Mouse (Mus musculus): ENCODE measurements around the gene Ap5m1. TPM values are rescaled to one million over a fixed set of nuclear protein-coding genes. Genes with fewer than 3 reads are reported as not detected.
A peak's percentile ranks its signal among the peaks of the same experiment; 100 is the strongest.

Ap5m1 gene
- polyA plus RNA-seq (2012; rRNA removed) = 5.6 and 6.6 TPM in 2 replicates

GRCm38 (mm10) chr14:49065529-49066273, at the start of gene Ap5m1:
Ap5m1 (plus strand) TSS chr14:49066097.
- Histone ChIP-seq H3K36me3 (ENCODE audit: control insufficient read depth, insufficient read depth, low read length) (no peaks in the 10 kb centered on the region), H3K4me1 (ENCODE audit: control insufficient read depth, insufficient read depth, insufficient read length) (no peaks in the 10 kb centered on the region; the same call in 1 of the 2 replicates), H3K4me3 (ENCODE audit: extremely low read depth, insufficient read depth, insufficient read length) (peak within 1 kb of the TSS; percentile 91), H3K27ac (ENCODE audit: insufficient read depth, low read length) (peak within 1 kb of the TSS; percentile 97), H3K27me3 (ENCODE audit: control insufficient read depth, insufficient read depth, low read length) (no peaks in the 10 kb centered on the region)
- under 1% methylated on average over 53 of the region's 62 CpGs for WGBS
- no peak for TF ChIP-seq POLR2A (IDR thresholded peaks at IDR 0.05; ENCODE audit: low read depth, low read length)
- no peak for TF ChIP-seq CTCF (IDR thresholded peaks at IDR 0.05; ENCODE audit: extremely low read depth, insufficient read depth, insufficient read length, insufficient replicate concordance)
- DNase-seq (ENCODE audit: low read depth in 1 of 2, low spot score in 2 of 2) = peak; percentile 9 to 37

DNA sequence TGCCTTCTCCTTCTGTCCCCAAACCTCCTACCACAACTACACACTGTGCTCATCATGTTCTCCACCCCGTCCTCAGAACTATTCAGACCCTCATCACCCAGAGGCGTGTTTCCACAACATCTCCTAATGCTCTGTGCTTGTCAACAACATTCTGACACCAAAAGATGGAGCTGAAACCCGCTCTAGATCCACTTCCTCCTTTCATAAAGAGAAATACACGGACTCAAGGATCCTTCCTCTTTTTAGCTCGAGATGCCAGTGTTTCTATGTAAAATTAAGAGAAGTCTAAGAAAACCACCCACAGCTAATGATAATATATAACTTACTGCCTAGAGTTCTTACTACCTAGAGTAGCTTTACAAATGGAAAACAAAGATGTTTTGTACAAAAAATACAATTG, 46.1 kb upstream of the Ap5m1 start:
- TF ChIP-seq POLR2A (IDR thresholded peaks at IDR 0.05; ENCODE audit: low read depth, low read length) (no peak), CTCF (IDR thresholded peaks at IDR 0.05; ENCODE audit: extremely low read depth, insufficient read depth, insufficient read length, insufficient replicate concordance) (no peak)
- no peak for DNase-seq (ENCODE audit: low read depth in 1 of 2, low spot score in 2 of 2)
- Histone ChIP-seq H3K27me3 (ENCODE audit: control insufficient read depth, insufficient read depth, low read length) (no peaks in the 10 kb centered on the region), H3K4me3 (ENCODE audit: extremely low read depth, insufficient read depth, insufficient read length) (no peak overlapping the region), H3K27ac (ENCODE audit: insufficient read depth, low read length) (no peak overlapping the region), H3K36me3 (ENCODE audit: control insufficient read depth, insufficient read depth, low read length) (peaks cover 5% of the 10 kb centered on the region; the same call in 1 of the 2 replicates), H3K4me1 (ENCODE audit: control insufficient read depth, insufficient read depth, insufficient read length) (no peaks in the 10 kb centered on the region)
- WGBS = 42% methylated on average over 5 of the region's 5 CpGs

- Histone ChIP-seq H3K4me3 (ENCODE audit: extremely low read depth, insufficient read depth, insufficient read length) (no peak overlapping the region), H3K27ac (ENCODE audit: insufficient read depth, low read length) (no peak overlapping the region), H3K36me3 (ENCODE audit: control insufficient read depth, insufficient read depth, low read length) (no peaks in the 10 kb centered on the region; the same call in 1 of the 2 replicates), H3K27me3 (ENCODE audit: control insufficient read depth, insufficient read depth, low read length) (no peaks in the 10 kb centered on the region), H3K4me1 (ENCODE audit: control insufficient read depth, insufficient read depth, insufficient read length) (no peaks in the 10 kb centered on the region)
- WGBS = 94% methylated on average over 6 of the region's 6 CpGs
- no peak for DNase-seq (ENCODE audit: low read depth in 1 of 2, low spot score in 2 of 2)
- TF ChIP-seq CTCF (IDR thresholded peaks at IDR 0.05; ENCODE audit: extremely low read depth, insufficient read depth, insufficient read length, insufficient replicate concordance) = no peak
- no peak for TF ChIP-seq POLR2A (IDR thresholded peaks at IDR 0.05; ENCODE audit: low read depth, low read length)
These were observed 38.7 kb upstream of the Ap5m1 start for GRCm38 (mm10) chr14:49027040-49027778.

DNA sequence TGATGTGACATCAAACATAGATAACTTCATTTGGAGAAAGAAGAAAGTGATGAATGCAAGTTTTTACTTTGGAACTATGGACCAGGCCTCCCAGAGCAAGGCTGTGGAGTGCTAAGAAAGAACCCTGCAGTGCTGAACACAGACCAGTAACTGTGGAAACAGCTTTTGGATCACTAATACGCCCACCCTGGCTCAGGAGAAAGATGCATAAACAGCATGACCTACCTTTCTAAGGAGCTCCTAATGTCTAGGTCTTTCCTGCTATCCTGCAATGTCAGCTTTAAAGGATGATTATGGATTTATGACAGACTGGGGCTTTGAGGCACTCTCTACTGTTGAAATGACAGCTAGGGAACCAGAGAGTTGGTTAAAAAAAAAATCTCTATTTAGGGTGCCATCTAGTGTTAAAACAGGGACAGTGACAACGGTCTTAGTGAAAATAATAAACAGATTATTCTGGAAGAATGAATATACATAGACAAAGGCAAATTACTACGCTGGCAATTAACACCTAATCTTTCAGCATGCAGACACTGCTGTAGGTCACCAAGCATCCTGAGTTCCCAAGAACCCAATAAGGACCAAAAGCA, 38.0 kb upstream of the Ap5m1 start:
- TF ChIP-seq POLR2A (IDR thresholded peaks at IDR 0.05; ENCODE audit: low read depth, low read length) (no peak), CTCF (IDR thresholded peaks at IDR 0.05; ENCODE audit: extremely low read depth, insufficient read depth, insufficient read length, insufficient replicate concordance) (no peak)
- Histone ChIP-seq H3K4me1 (ENCODE audit: control insufficient read depth, insufficient read depth, insufficient read length) (no peaks in the 10 kb centered on the region), H3K4me3 (ENCODE audit: extremely low read depth, insufficient read depth, insufficient read length) (no peak overlapping the region), H3K36me3 (ENCODE audit: control insufficient read depth, insufficient read depth, low read length) (no peaks in the 10 kb centered on the region; the same call in 1 of the 2 replicates), H3K27ac (ENCODE audit: insufficient read depth, low read length) (no peak overlapping the region), H3K27me3 (ENCODE audit: control insufficient read depth, insufficient read depth, low read length) (no peaks in the 10 kb centered on the region)
- whole genome bisulfite sequencing = 73% methylated on average over 3 of the region's 3 CpGs
- no peak for DNase-seq (ENCODE audit: low read depth in 1 of 2, low spot score in 2 of 2)

DNA sequence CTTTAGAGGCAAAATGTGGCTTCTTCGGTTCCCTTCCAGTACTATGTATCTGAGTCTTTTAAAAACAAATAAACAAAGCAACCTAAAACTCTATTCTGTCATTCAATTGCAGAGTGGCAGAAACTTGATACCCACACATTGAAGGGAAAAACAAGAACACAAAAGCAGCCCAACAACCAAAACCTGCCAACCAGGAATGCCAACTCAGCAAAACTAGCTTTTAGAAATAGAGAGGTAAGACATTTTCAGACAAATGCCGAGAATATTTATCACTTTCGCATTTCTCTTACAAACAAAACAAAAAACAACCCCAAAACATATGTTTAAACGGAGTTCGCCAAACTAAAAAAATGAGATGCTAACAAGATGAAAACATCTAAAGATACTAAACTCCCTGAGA, 36.9 kb upstream of the Ap5m1 start:
- WGBS = 96% methylated on average over 5 of the region's 5 CpGs

DNA sequence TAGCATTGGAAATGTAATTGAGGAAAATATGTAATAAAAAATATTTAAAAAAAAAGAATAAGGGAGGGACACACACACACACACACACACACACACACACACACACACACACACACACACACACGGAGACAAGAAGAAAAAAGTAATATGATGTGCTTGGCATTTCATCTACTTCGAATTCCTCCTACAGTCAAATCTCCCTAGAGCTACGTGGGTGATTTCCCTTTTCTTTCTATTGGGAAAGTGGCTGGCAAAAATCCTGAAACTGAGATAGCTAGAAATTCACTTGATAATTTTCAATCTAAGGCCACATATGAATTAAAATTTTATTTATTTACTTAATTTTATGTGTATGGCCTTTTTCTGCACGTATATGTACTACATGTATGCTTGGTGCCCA, 20.3 kb upstream of the Ap5m1 start:
- no peaks in the 10 kb centered on the region for H3K4me1 ChIP-seq (ENCODE audit: control insufficient read depth, insufficient read depth, insufficient read length)
- TF ChIP-seq CTCF (IDR thresholded peaks at IDR 0.05; ENCODE audit: extremely low read depth, insufficient read depth, insufficient read length, insufficient replicate concordance) (no peak), POLR2A (IDR thresholded peaks at IDR 0.05; ENCODE audit: low read depth, low read length) (no peak)
- no peak overlapping the region for H3K27ac ChIP-seq (ENCODE audit: insufficient read depth, low read length)
- 86% methylated on average over 4 of the region's 4 CpGs for WGBS
- H3K36me3 ChIP-seq (ENCODE audit: control insufficient read depth, insufficient read depth, low read length) = no peaks in the 10 kb centered on the region
- no peak overlapping the region for H3K4me3 ChIP-seq (ENCODE audit: extremely low read depth, insufficient read depth, insufficient read length)
- DNase-seq (ENCODE audit: low read depth in 1 of 2, low spot score in 2 of 2) = no peak
- H3K27me3 ChIP-seq (ENCODE audit: control insufficient read depth, insufficient read depth, low read length) = no peaks in the 10 kb centered on the region

More for the DNA sequence above, 36.9 kb upstream of the Ap5m1 start:
- Histone ChIP-seq H3K4me1 (ENCODE audit: control insufficient read depth, insufficient read depth, insufficient read length) (no peaks in the 10 kb centered on the region), H3K36me3 (ENCODE audit: control insufficient read depth, insufficient read depth, low read length) (peaks cover 2% of the 10 kb centered on the region; the same call in 1 of the 2 replicates), H3K4me3 (ENCODE audit: extremely low read depth, insufficient read depth, insufficient read length) (no peak overlapping the region), H3K27ac (ENCODE audit: insufficient read depth, low read length) (no peak overlapping the region), H3K27me3 (ENCODE audit: control insufficient read depth, insufficient read depth, low read length) (no peaks in the 10 kb centered on the region)
- DNase-seq (ENCODE audit: low read depth in 1 of 2, low spot score in 2 of 2) = no peak
- TF ChIP-seq POLR2A (IDR thresholded peaks at IDR 0.05; ENCODE audit: low read depth, low read length) = no peak
- no peak for TF ChIP-seq CTCF (IDR thresholded peaks at IDR 0.05; ENCODE audit: extremely low read depth, insufficient read depth, insufficient read length, insufficient replicate concordance)
